Mouse (Mus musculus) liver, embryonic 14.5 days (tissue): Measurements from ENCODE around the gene Nxnl1.

ENCODE experiments used
- CTCF ChIP-seq: IDR thresholded peaks from 2 replicates; pipeline ENCODE4 v1.5.1; 2016; ENCODE audit warnings: antibody characterized with exemption, low read depth, control low read depth
- EP300 ChIP-seq: IDR thresholded peaks from 2 replicates; pipeline ENCODE4 v1.6.1; 2016; ENCODE audit warnings: antibody characterized with exemption, low read depth

DNA sequence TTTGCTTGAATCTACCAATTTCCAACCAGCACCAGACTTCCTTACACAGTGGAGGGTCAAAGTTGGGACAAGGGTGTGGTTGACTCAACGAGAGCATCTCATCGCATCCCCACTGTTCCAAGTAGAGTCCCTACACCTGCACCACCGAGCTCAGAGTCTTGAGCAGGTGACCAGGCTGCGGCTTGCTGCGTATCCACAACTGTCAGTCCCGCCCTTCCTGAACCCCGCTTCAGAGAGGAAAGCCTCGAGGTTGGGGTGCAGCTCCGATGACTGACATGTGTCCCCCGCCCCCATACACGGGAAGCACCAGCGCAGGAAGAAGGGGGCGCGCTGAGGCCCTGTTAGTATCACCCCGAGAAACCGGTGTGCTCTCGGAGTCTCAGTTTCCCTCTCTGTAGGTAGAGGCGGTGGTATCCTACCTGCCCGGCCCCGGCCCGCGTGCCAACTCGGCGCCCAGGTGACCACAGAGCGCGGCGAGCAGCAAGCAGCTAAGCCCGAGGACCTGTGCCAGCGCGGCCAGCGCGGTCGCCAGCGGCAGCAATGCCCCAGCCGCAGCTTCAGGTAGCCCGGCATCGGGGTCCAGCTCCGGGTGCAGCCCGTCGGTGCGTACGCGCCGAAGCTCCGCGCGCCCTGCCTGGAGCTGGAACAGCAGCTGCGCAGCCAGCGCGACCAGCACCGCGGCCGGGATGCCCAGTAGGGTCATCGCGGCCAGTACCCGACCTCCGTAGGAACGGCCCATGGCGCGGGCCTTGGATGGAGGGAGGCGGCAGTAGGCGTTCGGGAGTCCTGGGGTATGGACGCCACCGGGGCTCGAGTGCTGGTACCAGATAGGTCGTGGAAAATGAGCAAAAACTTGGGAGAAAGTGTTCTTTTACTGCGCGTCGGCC, 8.1 kb downstream of the Nxnl1 start, which contains the start of gene Tmem221:
- no peak; the same call in 1 of the 2 replicates for TF ChIP-seq CTCF
- TF ChIP-seq EP300 = no peak
